29 mouse cellular contexts compared by ENCODE assay signal in genomic region chr11:69469301-69469700, GRCm38 (mm10). TPM values are rescaled to one million over a fixed set of nuclear protein-coding genes. Genes with fewer than 3 reads are reported as not detected.
A peak's percentile ranks its signal among the peaks of the same experiment; 100 is the strongest.
DNase-seq lines count a peak whose midpoint lies in the region; ATAC-seq lines count a peak whose summit lies in the region.
"Had no signal": no experiment of that assay in that cellular context is flagged by ENCODE, and none has a peak within 500 bp of the region (broad histone marks: within the 10 kb centered on the region; RNA-seq: fewer than 3 reads in every experiment).

No protein-coding gene starts in this region.

- H3K4me1 ChIP-seq in embryonic facial prominence, embryonic 14.5 days (ENCODE audit: control insufficient read depth, insufficient read depth, low read length): no peaks in the 10 kb centered on the region

- H3K36me3 ChIP-seq in embryonic facial prominence, embryonic 14.5 days (ENCODE audit: control insufficient read depth, insufficient read depth, low read length): no peaks in the 10 kb centered on the region
- H3K36me3 ChIP-seq: embryonic facial prominence, embryonic 15.5 days; G1E; heart, embryonic 12.5 days; heart, embryonic 15.5 days; hindbrain, embryonic 10.5 days; hindbrain, embryonic 13.5 days; intestine, embryonic 15.5 days had no signal

- no peak overlapping the region for H3K9ac ChIP-seq in embryonic facial prominence, embryonic 14.5 days (ENCODE audit: low read depth, low read length)
- H3K9ac ChIP-seq: embryonic facial prominence, embryonic 15.5 days; forebrain, postnatal 0 days; heart, embryonic 12.5 days; heart, embryonic 15.5 days; hindbrain, embryonic 13.5 days; intestine, embryonic 15.5 days had no signal

- ATAC-seq in embryonic facial prominence, embryonic 14.5 days (ENCODE audit: low read depth): no peak
- ATAC-seq: forebrain, embryonic 14.5 days; forebrain, postnatal 0 days; hindbrain, embryonic 16.5 days; intestine, embryonic 15.5 days; Patski had no signal

- WGBS in embryonic facial prominence, embryonic 14.5 days: 69% methylated on average over 9 of the region's 9 CpGs

- H3K4me2 ChIP-seq in embryonic facial prominence, embryonic 14.5 days (ENCODE audit: low read depth, low read length): no peak overlapping the region
- H3K4me2 ChIP-seq: embryonic facial prominence, embryonic 15.5 days; heart, embryonic 12.5 days; heart, embryonic 15.5 days; hindbrain, embryonic 13.5 days; intestine, embryonic 15.5 days had no signal

- no peak overlapping the region for H3K27ac ChIP-seq in embryonic facial prominence, embryonic 14.5 days (replicated peaks; ENCODE audit: low read depth, low read length)
- H3K27ac ChIP-seq: embryonic facial prominence, embryonic 15.5 days; gastrocnemius, adult 2 months; heart, embryonic 15.5 days; hindbrain, embryonic 10.5 days; hindbrain, embryonic 13.5 days; intestine, embryonic 15.5 days had no signal

- no peak overlapping the region for H3K4me3 ChIP-seq in embryonic facial prominence, embryonic 14.5 days (ENCODE audit: low read depth, low read length)
- H3K4me3 ChIP-seq: embryonic facial prominence, embryonic 15.5 days; gastrocnemius, adult 2 months; heart, embryonic 12.5 days; heart, embryonic 15.5 days; hindbrain, embryonic 10.5 days; hindbrain, embryonic 13.5 days; intestine, embryonic 15.5 days had no signal

- DNase-seq in ES-CJ7 (ENCODE audit: low read depth, low spot score): peak; percentile 84
- peak; percentile 47 for DNase-seq in WW6 (ENCODE audit: low read depth, low spot score)
- DNase-seq in embryonic facial prominence, embryonic 14.5 days (ENCODE audit: low spot score): peak; percentile 55
- DNase-seq in layer of hippocampus, postnatal 10 days (ENCODE audit: low spot score in 2 of 2): no peak
- DNase-seq in embryo, embryonic 9.5 days (ENCODE audit: extremely low spot score): no peak
- no peak for DNase-seq in retina, postnatal 1 day
- DNase-seq: adrenal gland, postnatal 14 days; B cell, adult 2 months; cerebellum, adult 11 months; cerebellum, adult 2 months; cerebellum, adult 9-11 months; cerebellum, postnatal 25 days; forebrain, postnatal 0 days; gastrocnemius, adult 2 months; gastrocnemius, postnatal 14 days; heart, adult 18-20 months; heart, postnatal 10 days; heart, postnatal 36 days; kidney, adult 11 months had no signal

- no peaks in the 10 kb centered on the region for H3K9me3 ChIP-seq in embryonic facial prominence, embryonic 14.5 days (ENCODE audit: control insufficient read depth, low read length)
- H3K9me3 ChIP-seq: embryonic facial prominence, embryonic 15.5 days; G1E; heart, embryonic 12.5 days; heart, embryonic 15.5 days; hindbrain, embryonic 10.5 days; hindbrain, embryonic 13.5 days; intestine, embryonic 15.5 days had no signal

- no peaks in the 10 kb centered on the region for H3K27me3 ChIP-seq in embryonic facial prominence, embryonic 14.5 days (replicated peaks; ENCODE audit: control insufficient read depth, insufficient read depth, low read length)
- H3K27me3 ChIP-seq: embryonic facial prominence, embryonic 15.5 days; heart, embryonic 15.5 days; hindbrain, embryonic 13.5 days; intestine, embryonic 15.5 days had no signal

RNA-seq across cellular contexts. Expression of gene Kdm6b, which starts 55.8 kb away (rescaled TPM):
- 24.2 and 24.3 TPM in 2 replicates for polyA plus RNA-seq in embryonic facial prominence, embryonic 14.5 days (2014; fragmentation: Nextera tagmentation; extraction: Ambion mirVana)
- 10 to 100 TPM; 47.0 to 50.5 TPM for total RNA-seq in layer of hippocampus, postnatal 10 days (2021)

Comparison
In these comparisons a context has a peak if more than half of its experiments do, and no peak if none do; other contexts are left out.
1. DNase-seq: peak in ES-CJ7 (single experiment), WW6 (single experiment) and embryonic facial prominence, embryonic 14.5 days (single experiment); none in layer of hippocampus, postnatal 10 days (0 of 2), embryo, embryonic 9.5 days (single experiment) and retina, postnatal 1 day (single experiment).